Mouse (Mus musculus) forebrain, embryonic 10.5 days (tissue): ENCODE measurements at regions not wholly inside any gene's neighbourhood (a gene's known extent, or its start where the extent isn't known, plus 50 kb on each side); places are given as distances from the start of the nearest gene placed in this dataset.
"Not testable (repeated sequence)": the region's sequence is repeated elsewhere in the genome, so short reads cannot be mapped to it uniquely, and the experiment has no call there.

Source experiments
- DNase-seq: peaks from one replicate; pipeline ENCODE4 v3.0.0-alpha.2; 2017; ENCODE audit warnings: low spot score; ENCODE audit errors: extremely low spot score
- H3K27ac ChIP-seq: fragments of 300-500 bp; sonication (generic); 2 replicates; pipeline ENCODE4 v1.5.1; 2016; ENCODE audit warnings: mild to moderate bottlenecking
- H3K27me3 ChIP-seq: fragments of 300-500 bp; sonication (generic); 2 replicates; pipeline ENCODE4 v1.6.1; 2016; ENCODE audit warnings: mild to moderate bottlenecking; ENCODE audit not compliant: poor library complexity, severe bottlenecking
- H3K36me3 ChIP-seq: fragments of 300-500 bp; sonication (generic); replicated peaks from 2 replicates; pipeline ENCODE4 v1.6.1; 2016; ENCODE audit warnings: mild to moderate bottlenecking, moderate library complexity
- H3K4me1 ChIP-seq: fragments of 300-500 bp; sonication (generic); 2 replicates; pipeline ENCODE4 v1.6.1; 2016
- H3K4me3 ChIP-seq: fragments of 300-500 bp; sonication (generic); 2 replicates; pipeline ENCODE4 v1.5.1; 2016; ENCODE audit warnings: mild to moderate bottlenecking, moderate library complexity
- H3K9me3 ChIP-seq: fragments of 300-500 bp; sonication (generic); 2 replicates; pipeline ENCODE4 v1.6.1; 2016; ENCODE audit warnings: mild to moderate bottlenecking, moderate library complexity
- WGBS: fragments of 180-500 bp; shearing (Covaris S2); methylation state at CpG from one replicate; pipeline ENCODE4 v1.1.7; 2016; 5-methylcytosine and 5-hydroxymethylcytosine counted together

DNA sequence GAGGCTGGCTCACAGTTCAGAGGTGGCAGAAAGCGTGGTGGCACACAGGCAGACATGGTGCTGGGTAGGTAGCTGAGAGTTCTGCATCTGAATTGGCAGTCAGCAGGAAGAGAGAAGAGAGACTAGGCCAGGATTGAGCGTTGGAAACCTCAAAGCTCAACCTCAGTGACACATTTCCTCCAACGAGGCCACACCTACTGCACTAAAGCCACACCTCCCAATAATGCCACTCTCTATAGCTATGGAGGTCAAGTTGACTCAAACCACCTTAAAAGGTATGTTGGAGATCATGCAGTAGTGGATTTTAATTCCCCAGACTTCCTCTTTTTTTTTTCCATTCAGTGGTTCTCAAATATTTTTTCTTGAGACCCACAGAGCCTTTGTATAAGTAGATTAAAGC lies 57.1 kb downstream of the Ccdc54 start:
- Histone ChIP-seq H3K36me3 (no peaks in the 10 kb centered on the region), H3K4me3 (no peak overlapping the region), H3K27ac (no peak overlapping the region), H3K27me3 (peaks cover 6% of the 10 kb centered on the region; the same call in 1 of the 2 replicates), H3K9me3 (no peaks in the 10 kb centered on the region), H3K4me1 (peaks cover 17% of the 10 kb centered on the region)
- no peak for DNase-seq
- 84% methylated on average over 3 of the region's 3 CpGs for WGBS

DNA sequence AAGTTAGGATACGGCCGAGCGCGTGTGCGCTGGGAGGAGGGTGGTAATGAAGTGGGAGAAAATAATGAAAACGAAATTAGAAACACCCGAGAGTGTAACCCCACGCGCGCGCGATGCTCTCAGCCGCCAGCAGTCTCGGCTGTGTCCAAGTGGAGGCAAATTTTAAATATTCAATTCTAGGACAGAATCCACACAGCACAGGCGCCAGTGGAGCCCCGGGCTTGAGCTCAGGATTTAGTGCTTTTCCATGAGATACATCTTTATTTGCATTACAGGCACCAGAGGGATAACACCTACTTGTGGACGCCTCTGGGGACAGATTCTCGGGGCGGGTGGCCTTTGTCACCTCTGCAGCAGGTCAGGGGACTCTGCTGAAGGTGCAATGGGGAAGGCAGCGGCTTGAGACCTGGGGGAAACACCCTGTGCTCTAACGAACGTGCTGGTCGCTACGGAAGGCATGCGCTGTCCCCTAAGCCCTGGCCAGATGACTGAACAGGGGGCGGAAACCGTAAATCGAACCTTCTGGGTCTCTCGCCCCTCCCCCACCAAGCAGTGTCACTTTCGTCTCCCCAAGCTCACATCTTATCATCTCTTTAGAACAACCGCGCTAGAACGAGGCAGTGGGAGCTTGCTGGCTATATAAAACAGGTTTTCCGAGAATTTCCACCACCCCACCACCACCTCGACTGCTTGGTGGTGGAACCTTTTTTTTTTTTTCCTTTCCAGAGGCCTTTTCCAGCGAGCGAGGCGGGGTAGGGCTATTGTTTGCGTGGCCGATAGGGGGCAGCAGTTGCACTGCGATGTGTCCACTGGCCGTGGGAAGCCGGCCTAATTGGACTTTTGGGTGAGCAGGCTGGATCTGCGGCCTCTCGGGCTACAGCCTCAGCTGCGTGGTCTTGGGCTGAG lies 61.2 kb downstream of the Ccdc54 start:
- Histone ChIP-seq H3K4me3 (peak overlapping the region; percentile 84), H3K27ac (peak overlapping the region; percentile 94), H3K4me1 (peaks cover 26% of the 10 kb centered on the region), H3K27me3 (peaks cover 21% of the 10 kb centered on the region), H3K36me3 (no peaks in the 10 kb centered on the region), H3K9me3 (no peaks in the 10 kb centered on the region)
- WGBS = under 1% methylated on average over 46 of the region's 46 CpGs
- DNase-seq = peak; percentile 91

DNA sequence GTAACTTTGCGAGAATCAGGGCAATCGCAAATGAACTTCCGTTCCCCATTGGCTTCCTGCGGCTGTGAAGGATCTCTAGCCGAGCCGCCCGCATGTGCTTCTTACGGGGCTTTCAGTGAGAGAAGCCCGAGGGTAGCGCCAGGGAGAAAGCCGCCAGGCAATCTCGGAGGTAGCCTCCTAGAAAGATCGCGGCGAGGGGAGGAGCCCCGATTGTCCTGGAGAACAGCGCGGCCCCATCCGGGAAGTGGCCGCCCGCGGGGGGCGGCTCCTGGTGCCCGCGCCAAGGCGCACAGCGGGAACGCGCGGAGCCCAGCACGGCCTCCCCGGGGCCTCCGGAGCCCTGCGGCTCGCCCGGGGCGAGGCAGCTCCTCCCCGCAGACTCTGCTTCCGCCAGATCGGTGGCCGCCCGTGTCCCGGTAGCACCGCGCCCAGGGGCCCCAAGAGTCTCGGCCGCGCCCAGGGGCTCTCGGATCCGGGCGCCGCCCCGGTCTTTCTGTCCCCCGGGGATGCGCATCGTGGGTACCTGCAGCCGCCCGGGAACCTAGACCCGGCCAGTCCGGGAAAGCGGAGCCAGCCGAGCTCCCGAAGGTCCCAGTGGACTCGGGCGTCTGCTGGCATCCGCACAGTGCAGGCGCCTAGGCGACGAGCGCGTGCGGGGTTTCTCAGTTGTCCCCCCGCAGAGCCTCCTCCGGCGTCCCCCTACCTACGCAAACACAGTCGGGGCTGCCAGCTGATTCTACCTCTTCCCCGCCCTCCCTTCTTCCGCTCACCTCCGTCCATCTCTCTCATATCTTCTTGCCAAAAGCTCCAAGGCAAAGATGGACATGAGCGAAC lies 62.1 kb downstream of the Ccdc54 start:
- WGBS = under 1% methylated on average over 81 of the region's 81 CpGs

DNA sequence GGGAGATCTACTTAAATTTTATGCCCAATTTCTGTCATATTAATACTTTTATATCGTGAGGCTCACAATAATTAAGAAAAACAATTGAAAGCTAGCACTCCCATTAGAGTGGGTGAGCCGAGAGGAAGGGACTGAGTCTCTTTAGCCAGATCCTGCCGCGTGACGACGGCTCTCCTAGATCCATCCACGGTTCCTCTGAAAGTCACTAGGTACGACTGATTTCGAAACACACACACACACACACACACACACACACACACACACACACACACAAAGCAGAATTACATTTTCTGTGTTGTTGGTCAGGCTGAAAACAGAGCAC lies 62.6 kb downstream of the Ccdc54 start:
- 1% methylated on average over 9 of the region's 9 CpGs for WGBS
- Histone ChIP-seq H3K27ac (peak overlapping the region; percentile 94), H3K4me3 (peak overlapping the region; percentile 84), H3K36me3 (no peaks in the 10 kb centered on the region), H3K4me1 (peaks cover 30% of the 10 kb centered on the region), H3K27me3 (peaks cover 21% of the 10 kb centered on the region), H3K9me3 (no peaks in the 10 kb centered on the region)
- no peak for DNase-seq

More for the DNA sequence above, 62.1 kb downstream of the Ccdc54 start:
- no peaks in the 10 kb centered on the region for H3K36me3 ChIP-seq
- peak overlapping the region; percentile 94 for H3K27ac ChIP-seq
- DNase-seq = peak; percentile 73
- H3K4me1 ChIP-seq = peaks cover 30% of the 10 kb centered on the region
- H3K9me3 ChIP-seq = no peaks in the 10 kb centered on the region
- H3K4me3 ChIP-seq = peak overlapping the region; percentile 84
- H3K27me3 ChIP-seq = peaks cover 21% of the 10 kb centered on the region

DNA sequence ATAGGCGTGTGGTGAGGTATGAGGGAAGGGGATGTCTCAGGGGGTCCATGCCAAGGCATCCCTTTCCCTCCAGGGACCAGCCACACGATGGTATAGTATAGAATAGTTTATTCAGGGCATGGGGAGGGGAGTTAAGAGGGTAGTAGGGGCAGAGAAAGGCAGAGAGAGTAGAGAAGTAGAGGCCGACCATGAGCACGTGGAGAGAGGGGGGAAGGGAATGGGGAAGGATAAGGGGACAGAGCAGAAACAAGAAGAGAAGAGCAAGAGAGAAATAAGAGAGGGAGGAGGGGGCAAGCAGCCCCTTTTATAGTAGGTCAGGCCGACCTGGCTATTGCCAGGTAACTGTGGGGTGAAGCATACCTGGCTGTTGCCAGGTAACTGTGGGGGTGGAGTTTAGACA lies 64.0 kb downstream of the Ccdc54 start:
- H3K27ac ChIP-seq, H3K4me3 ChIP-seq, DNase-seq, H3K36me3 ChIP-seq, H3K9me3 ChIP-seq: not testable (repeated sequence)
- Histone ChIP-seq H3K4me1 (peaks cover 30% of the 10 kb centered on the region), H3K27me3 (peaks cover 21% of the 10 kb centered on the region)
- WGBS = 87% methylated on average over 5 of the region's 5 CpGs

DNA sequence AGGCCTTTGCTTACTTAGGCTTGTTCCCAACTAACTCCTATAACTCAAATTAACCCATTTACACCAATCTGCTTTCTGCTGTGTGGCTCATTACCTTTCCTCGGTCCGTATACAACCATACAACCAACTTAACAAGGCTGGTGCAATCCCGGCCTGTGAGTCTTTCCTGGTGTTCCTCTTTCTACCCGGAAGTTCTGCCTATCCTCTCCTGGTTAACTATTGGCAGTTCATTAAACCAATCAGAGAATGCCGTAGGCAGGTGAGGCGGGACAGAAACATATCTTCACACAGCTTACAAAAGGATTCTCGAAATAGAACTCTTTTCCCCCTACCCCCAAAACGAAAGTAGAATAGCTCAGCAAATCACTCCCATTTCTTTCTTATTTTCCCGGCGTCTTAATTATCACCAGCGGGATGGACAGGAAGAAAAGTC lies 65.0 kb downstream of the Ccdc54 start:
- peaks cover 20% of the 10 kb centered on the region for H3K27me3 ChIP-seq
- H3K4me1 ChIP-seq = peaks cover 30% of the 10 kb centered on the region
- H3K4me3 ChIP-seq = no peak overlapping the region
- H3K27ac ChIP-seq = no peak overlapping the region
- H3K36me3 ChIP-seq = no peaks in the 10 kb centered on the region
- H3K9me3 ChIP-seq = no peaks in the 10 kb centered on the region
- DNase-seq = no peak
- WGBS = 89% methylated on average over 11 of the region's 11 CpGs

DNA sequence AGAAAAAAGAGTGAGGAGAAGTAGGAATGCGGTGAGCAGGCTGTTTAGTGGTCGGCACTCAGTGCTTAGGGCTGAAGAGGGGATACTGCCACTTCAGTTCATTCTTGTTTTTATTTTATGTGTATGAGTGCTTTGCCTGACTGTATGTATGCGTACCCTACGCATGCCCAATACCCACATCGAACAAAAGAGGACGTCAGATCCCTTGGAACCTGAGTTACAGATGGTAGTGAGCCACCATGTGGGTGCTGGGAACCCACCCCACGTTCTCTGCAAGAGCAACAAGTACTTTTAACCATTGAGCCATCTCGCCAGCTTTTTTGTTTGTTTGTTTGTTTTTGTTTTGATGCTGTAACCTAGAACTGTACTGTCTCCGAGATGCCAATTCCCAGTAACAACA lies 65.5 kb downstream of the Ccdc54 start:
- Histone ChIP-seq H3K27ac (no peak overlapping the region), H3K27me3 (peaks cover 16% of the 10 kb centered on the region), H3K36me3 (no peaks in the 10 kb centered on the region), H3K4me3 (no peak overlapping the region), H3K4me1 (peaks cover 28% of the 10 kb centered on the region), H3K9me3 (no peaks in the 10 kb centered on the region)
- WGBS = 93% methylated on average over 9 of the region's 9 CpGs
- no peak for DNase-seq

DNA sequence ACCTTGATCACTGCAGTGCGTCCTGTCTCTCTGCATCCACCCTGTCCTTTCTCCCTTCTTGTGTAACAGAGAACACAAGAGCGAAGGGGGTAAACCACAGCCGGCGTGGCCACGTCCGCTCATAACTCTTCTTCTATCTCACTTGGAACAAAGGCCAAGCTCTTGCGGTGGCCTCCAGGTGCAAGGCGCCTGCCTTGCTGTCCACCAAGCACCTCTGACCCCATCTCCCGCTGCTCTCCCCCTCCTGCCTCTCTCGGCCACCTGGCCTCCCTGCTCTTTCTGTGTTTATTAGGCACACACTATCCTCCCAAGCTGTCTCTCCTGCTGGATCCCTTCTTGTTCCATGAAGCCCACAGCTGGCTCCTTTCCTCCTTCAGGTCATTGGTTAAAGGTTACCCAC lies 71.3 kb downstream of the Ccdc54 start:
- H3K27me3 ChIP-seq = no peaks in the 10 kb centered on the region
- no peak for DNase-seq
- H3K4me3 ChIP-seq = no peak overlapping the region
- no peaks in the 10 kb centered on the region for H3K36me3 ChIP-seq
- 86% methylated on average over 10 of the region's 10 CpGs for WGBS
- no peak overlapping the region for H3K27ac ChIP-seq
- peaks cover 2% of the 10 kb centered on the region for H3K4me1 ChIP-seq
- no peaks in the 10 kb centered on the region for H3K9me3 ChIP-seq

DNA sequence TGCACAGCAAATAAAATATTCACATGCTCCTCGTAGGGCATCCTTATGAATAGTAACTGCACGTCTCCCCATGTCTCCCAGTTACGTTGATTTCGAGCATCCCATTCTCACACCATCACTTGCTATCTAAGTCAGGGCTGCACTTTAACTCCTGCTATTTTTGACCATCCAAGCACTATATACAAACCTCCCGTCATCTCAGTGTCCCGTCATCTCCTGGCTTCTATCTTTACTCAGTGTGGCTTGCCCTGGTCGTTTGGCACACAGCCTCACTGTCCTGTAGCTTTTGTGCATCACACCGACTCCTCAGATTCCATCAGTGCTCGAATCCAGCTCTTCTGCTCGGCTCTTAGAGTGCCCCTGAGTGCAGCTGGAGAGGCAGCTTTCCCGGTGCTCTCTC lies 74.4 kb downstream of the Ccdc54 start:
- Histone ChIP-seq H3K27ac (no peak overlapping the region), H3K4me3 (no peak overlapping the region), H3K36me3 (no peaks in the 10 kb centered on the region), H3K4me1 (no peaks in the 10 kb centered on the region), H3K9me3 (no peaks in the 10 kb centered on the region), H3K27me3 (no peaks in the 10 kb centered on the region)
- DNase-seq = no peak
- 79% methylated on average over 11 of the region's 11 CpGs for WGBS

DNA sequence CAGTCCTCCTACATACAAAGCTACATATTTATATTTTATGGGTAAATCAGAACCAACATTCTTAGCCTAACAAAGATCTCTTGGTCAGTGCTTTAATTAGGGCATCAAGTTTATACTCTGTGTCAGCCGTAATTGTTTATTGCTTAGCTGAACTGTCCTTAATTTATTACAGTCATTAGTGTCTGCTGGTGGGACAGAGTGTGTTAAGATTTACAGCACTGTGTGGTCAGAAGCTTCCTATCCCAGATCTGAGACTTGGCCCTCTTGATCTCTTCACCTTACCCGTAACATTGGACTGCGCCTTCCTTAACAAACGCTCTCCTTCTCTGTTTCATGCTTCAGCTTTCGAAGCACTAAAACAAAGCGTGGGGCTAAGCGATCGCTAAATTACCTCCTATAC lies 75.9 kb downstream of the Ccdc54 start:
- H3K27me3 ChIP-seq = no peaks in the 10 kb centered on the region
- H3K4me1 ChIP-seq = no peaks in the 10 kb centered on the region
- no peak for DNase-seq
- H3K9me3 ChIP-seq = no peaks in the 10 kb centered on the region
- no peaks in the 10 kb centered on the region for H3K36me3 ChIP-seq
- WGBS = 93% methylated on average over 8 of the region's 8 CpGs
- H3K27ac ChIP-seq = no peak overlapping the region
- H3K4me3 ChIP-seq = no peak overlapping the region

DNA sequence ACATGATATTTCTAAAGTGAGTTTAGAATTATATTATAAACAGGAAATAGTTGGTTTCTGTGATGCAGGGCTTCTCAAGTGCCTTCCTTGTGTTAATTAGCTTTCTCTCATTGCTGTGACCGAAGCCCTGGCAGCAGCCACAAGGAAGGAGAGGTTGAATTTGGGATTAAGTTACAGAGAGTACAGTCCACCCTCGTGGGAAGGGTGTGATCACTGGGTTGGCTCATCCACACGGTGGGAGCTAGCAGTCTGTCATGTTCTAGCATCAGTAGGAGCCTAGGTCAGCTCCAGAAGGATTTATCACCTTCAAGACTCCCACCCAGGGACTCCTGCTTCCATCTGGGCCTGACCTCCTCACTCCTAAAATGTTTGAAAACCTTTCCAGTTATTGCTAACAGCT lies 78.9 kb downstream of the Ccdc54 start:
- WGBS = 62% methylated on average over 3 of the region's 3 CpGs
- no peak overlapping the region for H3K4me3 ChIP-seq
- no peak for DNase-seq

DNA sequence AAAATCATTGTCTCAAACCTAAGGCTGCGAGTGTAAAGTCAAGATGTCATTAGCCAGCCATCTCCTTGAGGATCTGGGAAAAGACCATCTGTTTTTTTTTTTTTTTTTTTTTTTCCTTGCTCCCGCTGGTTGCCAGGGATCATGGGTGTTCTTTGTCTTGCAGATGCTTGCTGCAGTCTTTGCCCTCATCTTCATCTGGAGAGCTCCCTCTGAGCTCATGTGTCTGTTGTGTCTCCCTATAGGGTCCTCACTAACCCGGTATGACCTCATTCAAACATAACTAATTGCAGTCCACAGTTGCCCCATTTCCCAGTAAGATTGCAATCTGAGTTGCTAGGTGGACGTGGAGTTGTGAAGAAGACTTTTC lies 77.3 kb upstream of the Bbx start:
- Histone ChIP-seq H3K4me3 (no peak overlapping the region), H3K27me3 (no peaks in the 10 kb centered on the region)

More for the DNA sequence above, 78.9 kb downstream of the Ccdc54 start:
- no peaks in the 10 kb centered on the region for H3K4me1 ChIP-seq
- H3K27me3 ChIP-seq = no peaks in the 10 kb centered on the region
- H3K36me3 ChIP-seq = no peaks in the 10 kb centered on the region
- no peak overlapping the region for H3K27ac ChIP-seq
- H3K9me3 ChIP-seq = no peaks in the 10 kb centered on the region

More for the DNA sequence above, 77.3 kb upstream of the Bbx start:
- H3K4me1 ChIP-seq = no peaks in the 10 kb centered on the region
- H3K9me3 ChIP-seq = no peaks in the 10 kb centered on the region
- 49% methylated on average over 4 of the region's 4 CpGs for WGBS
- H3K36me3 ChIP-seq = no peaks in the 10 kb centered on the region
- no peak for DNase-seq
- no peak overlapping the region for H3K27ac ChIP-seq
